Mouse (Mus musculus): ENCODE data around the gene Plxnc1. TPM values are rescaled to one million over a fixed set of nuclear protein-coding genes. Genes with fewer than 3 reads are reported as not detected.

Plxnc1 gene
- polyA plus RNA-seq, 1 experiment from 2014 or later: 0.70 TPM

GRCm38 (mm10) chr10:94913336-94913739, 31.3 kb downstream of the Plxnc1 start:
- TF ChIP-seq CTCF (IDR thresholded peaks at IDR 0.05; ENCODE audit: low read depth): no peak
- WGBS: 69% methylated on average over 5 of the region's 5 CpGs

GRCm38 (mm10) chr10:94912551-94912950, 32.1 kb downstream of the Plxnc1 start:
- H3K9me3 ChIP-seq (ENCODE audit: control insufficient read depth): no peaks in the 10 kb centered on the region
- no peaks in the 10 kb centered on the region for H3K36me3 ChIP-seq (ENCODE audit: control insufficient read depth, insufficient read depth)
- H3K4me3 ChIP-seq (ENCODE audit: low read depth, low read length): no peak overlapping the region
- no peak for ATAC-seq
- no peaks in the 10 kb centered on the region for H3K4me1 ChIP-seq (replicated peaks; ENCODE audit: control insufficient read depth, insufficient read depth, low read length)
- no peak overlapping the region for H3K27ac ChIP-seq (ENCODE audit: low read depth, low read length)
- no peak overlapping the region for H3K4me2 ChIP-seq (replicated peaks; ENCODE audit: low read depth)
- no peak overlapping the region for H3K9ac ChIP-seq (ENCODE audit: low read depth, low read length)
- no peaks in the 10 kb centered on the region for H3K27me3 ChIP-seq (replicated peaks; ENCODE audit: control insufficient read depth, insufficient read depth, low read length)
- TF ChIP-seq CTCF (IDR thresholded peaks at IDR 0.05; ENCODE audit: low read depth): no peak
- 94% methylated on average over 1 of the region's 1 CpGs for WGBS

More at GRCm38 (mm10) chr10:94913336-94913739, 31.3 kb downstream of the Plxnc1 start:
- Histone ChIP-seq H3K9me3 (ENCODE audit: control insufficient read depth) (no peaks in the 10 kb centered on the region), H3K4me1 (replicated peaks; ENCODE audit: control insufficient read depth, insufficient read depth, low read length) (no peaks in the 10 kb centered on the region), H3K27me3 (replicated peaks; ENCODE audit: control insufficient read depth, insufficient read depth, low read length) (no peaks in the 10 kb centered on the region), H3K36me3 (ENCODE audit: control insufficient read depth, insufficient read depth) (no peaks in the 10 kb centered on the region), H3K27ac (ENCODE audit: low read depth, low read length) (no peak overlapping the region), H3K4me2 (replicated peaks; ENCODE audit: low read depth) (no peak overlapping the region), H3K4me3 (ENCODE audit: low read depth, low read length) (no peak overlapping the region), H3K9ac (ENCODE audit: low read depth, low read length) (no peak overlapping the region)
- no peak for ATAC-seq

GRCm38 (mm10) chr10:94911102-94911501, 33.5 kb downstream of the Plxnc1 start:
- no peaks in the 10 kb centered on the region for H3K36me3 ChIP-seq (ENCODE audit: control insufficient read depth, insufficient read depth)
- no peak for ATAC-seq
- WGBS: 80% methylated on average over 6 of the region's 6 CpGs
- H3K27me3 ChIP-seq (replicated peaks; ENCODE audit: control insufficient read depth, insufficient read depth, low read length): no peaks in the 10 kb centered on the region
- H3K4me1 ChIP-seq (replicated peaks; ENCODE audit: control insufficient read depth, insufficient read depth, low read length): no peaks in the 10 kb centered on the region
- H3K27ac ChIP-seq (ENCODE audit: low read depth, low read length): no peak overlapping the region
- H3K4me2 ChIP-seq (replicated peaks; ENCODE audit: low read depth): no peak overlapping the region
- H3K9me3 ChIP-seq (ENCODE audit: control insufficient read depth): no peaks in the 10 kb centered on the region
- no peak overlapping the region for H3K4me3 ChIP-seq (ENCODE audit: low read depth, low read length)
- TF ChIP-seq CTCF (IDR thresholded peaks at IDR 0.05; ENCODE audit: low read depth): no peak
- no peak overlapping the region for H3K9ac ChIP-seq (ENCODE audit: low read depth, low read length)

- no peaks in the 10 kb centered on the region for H3K36me3 ChIP-seq (ENCODE audit: control insufficient read depth, insufficient read depth)
- no peak for ATAC-seq
- no peak overlapping the region for H3K4me2 ChIP-seq (replicated peaks; ENCODE audit: low read depth)
- H3K27ac ChIP-seq (ENCODE audit: low read depth, low read length): no peak overlapping the region
- H3K4me3 ChIP-seq (ENCODE audit: low read depth, low read length): no peak overlapping the region
- no peak for TF ChIP-seq CTCF (IDR thresholded peaks at IDR 0.05; ENCODE audit: low read depth)
- H3K4me1 ChIP-seq (replicated peaks; ENCODE audit: control insufficient read depth, insufficient read depth, low read length): no peaks in the 10 kb centered on the region
- no peaks in the 10 kb centered on the region for H3K9me3 ChIP-seq (ENCODE audit: control insufficient read depth)
- H3K27me3 ChIP-seq (replicated peaks; ENCODE audit: control insufficient read depth, insufficient read depth, low read length): no peaks in the 10 kb centered on the region
- H3K9ac ChIP-seq (ENCODE audit: low read depth, low read length): no peak overlapping the region
- 86% methylated on average over 4 of the region's 4 CpGs for WGBS
Measured at GRCm38 (mm10) chr10:94910570-94910969, 34.1 kb downstream of the Plxnc1 start.

- H3K4me3 ChIP-seq (ENCODE audit: low read depth, low read length): no peak overlapping the region
- WGBS: 93% methylated on average over 2 of the region's 2 CpGs
- H3K4me1 ChIP-seq (replicated peaks; ENCODE audit: control insufficient read depth, insufficient read depth, low read length): no peaks in the 10 kb centered on the region
- H3K36me3 ChIP-seq (ENCODE audit: control insufficient read depth, insufficient read depth): no peaks in the 10 kb centered on the region
- H3K9ac ChIP-seq (ENCODE audit: low read depth, low read length): no peak overlapping the region
- no peaks in the 10 kb centered on the region for H3K9me3 ChIP-seq (ENCODE audit: control insufficient read depth)
- H3K4me2 ChIP-seq (replicated peaks; ENCODE audit: low read depth): no peak overlapping the region
- no peak overlapping the region for H3K27ac ChIP-seq (ENCODE audit: low read depth, low read length)
- ATAC-seq: no peak
- no peak for TF ChIP-seq CTCF (IDR thresholded peaks at IDR 0.05; ENCODE audit: low read depth)
- no peaks in the 10 kb centered on the region for H3K27me3 ChIP-seq (replicated peaks; ENCODE audit: control insufficient read depth, insufficient read depth, low read length)
Measured at GRCm38 (mm10) chr10:94909789-94910188, 34.8 kb downstream of the Plxnc1 start.

- Histone ChIP-seq H3K4me1 (replicated peaks; ENCODE audit: control insufficient read depth, insufficient read depth, low read length) (no peaks in the 10 kb centered on the region), H3K27ac (ENCODE audit: low read depth, low read length) (no peak overlapping the region), H3K27me3 (replicated peaks; ENCODE audit: control insufficient read depth, insufficient read depth, low read length) (no peaks in the 10 kb centered on the region), H3K9ac (ENCODE audit: low read depth, low read length) (no peak overlapping the region), H3K4me3 (ENCODE audit: low read depth, low read length) (no peak overlapping the region), H3K9me3 (ENCODE audit: control insufficient read depth) (no peaks in the 10 kb centered on the region), H3K4me2 (replicated peaks; ENCODE audit: low read depth) (no peak overlapping the region), H3K36me3 (ENCODE audit: control insufficient read depth, insufficient read depth) (no peaks in the 10 kb centered on the region)
- no peak for ATAC-seq
- TF ChIP-seq CTCF (IDR thresholded peaks at IDR 0.05; ENCODE audit: low read depth): no peak
- 85% methylated on average over 11 of the region's 11 CpGs for WGBS
Measured at GRCm38 (mm10) chr10:94908976-94909717, 35.5 kb downstream of the Plxnc1 start.
